Mouse (Mus musculus): ENCODE results near the gene Ric1. TPM values are rescaled to one million over a fixed set of nuclear protein-coding genes. Genes with fewer than 3 reads are reported as not detected.
A peak's percentile ranks its signal among the peaks of the same experiment; 100 is the strongest.

The Ric1 gene
- polyA plus RNA-seq, 1 experiment from 2014 or later: 10.2 TPM

DNA sequence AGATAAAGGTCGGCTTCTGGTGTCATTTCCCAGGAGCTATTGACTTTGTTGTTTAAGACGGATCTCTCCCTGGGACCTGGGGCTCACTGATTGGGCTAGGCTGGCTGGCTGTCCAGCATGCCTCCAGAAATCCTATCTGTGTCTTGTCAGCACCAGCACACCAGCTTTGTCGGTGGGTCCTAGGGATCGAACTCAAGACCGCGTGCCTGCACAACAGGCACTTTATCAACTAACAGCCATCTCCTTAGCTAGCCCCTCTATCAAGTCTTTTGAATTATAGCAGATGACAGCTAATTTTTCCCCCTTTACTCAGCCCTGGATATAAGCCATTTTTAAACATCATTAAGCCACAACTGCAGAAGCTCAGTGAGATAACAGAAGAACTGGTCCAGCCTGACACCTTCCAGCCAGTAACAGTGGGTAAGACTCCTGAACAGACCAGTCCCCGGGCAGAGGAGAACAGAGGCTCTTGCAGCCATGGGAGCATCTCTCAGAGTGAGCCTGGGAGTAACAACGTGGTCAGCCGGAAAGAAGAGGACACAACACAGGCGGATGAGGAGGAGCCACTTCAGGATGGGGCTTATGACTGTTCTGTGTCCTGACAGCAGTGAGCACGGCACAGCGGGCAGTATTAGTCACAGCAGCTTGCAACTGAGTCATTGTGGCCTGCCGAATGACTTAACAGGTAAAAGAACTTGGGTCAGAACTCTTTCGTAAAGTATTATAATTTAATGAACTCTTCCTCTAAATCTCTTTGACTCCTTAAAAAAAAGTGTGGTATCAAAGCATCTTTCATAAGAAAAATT lies 81.7 kb downstream of the Ric1 start:
- WGBS: 91% methylated on average over 14 of the region's 14 CpGs
- Histone ChIP-seq H3K27ac (no peak overlapping the region), H3K36me3 (peaks cover 65% of the 10 kb centered on the region), H3K9me3 (no peaks in the 10 kb centered on the region), H3K4me1 (replicated peaks) (no peaks in the 10 kb centered on the region), H3K4me3 (no peak overlapping the region), H3K27me3 (ENCODE audit: insufficient read depth, poor library complexity, severe bottlenecking) (no peaks in the 10 kb centered on the region)
- DNase-seq (ENCODE audit: low spot score): no peak

DNA sequence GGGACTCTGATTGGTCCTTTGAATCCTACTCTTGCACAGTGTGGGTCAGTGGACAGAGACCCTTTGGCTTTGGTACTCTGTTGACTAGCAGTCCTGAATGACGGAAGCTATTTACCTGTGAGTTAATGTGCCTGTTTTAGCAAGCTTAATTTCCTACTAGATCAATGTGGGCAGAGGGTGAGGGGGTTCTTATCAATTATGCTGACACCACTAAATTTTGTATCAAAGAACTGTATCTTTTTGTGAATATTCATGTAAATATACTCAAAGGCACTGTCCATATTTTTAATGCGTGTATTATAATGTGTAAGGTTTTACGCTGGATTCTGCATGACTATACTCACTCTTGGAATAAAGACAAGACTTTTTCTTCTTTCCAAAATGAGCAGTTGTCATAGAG lies 82.6 kb downstream of the Ric1 start:
- Histone ChIP-seq H3K36me3 (peaks cover 56% of the 10 kb centered on the region), H3K27me3 (ENCODE audit: insufficient read depth, poor library complexity, severe bottlenecking) (no peaks in the 10 kb centered on the region), H3K4me3 (no peak overlapping the region), H3K9me3 (no peaks in the 10 kb centered on the region), H3K27ac (no peak overlapping the region), H3K4me1 (replicated peaks) (no peaks in the 10 kb centered on the region)
- WGBS: 94% methylated on average over 3 of the region's 3 CpGs
- DNase-seq (ENCODE audit: low spot score): no peak

DNA sequence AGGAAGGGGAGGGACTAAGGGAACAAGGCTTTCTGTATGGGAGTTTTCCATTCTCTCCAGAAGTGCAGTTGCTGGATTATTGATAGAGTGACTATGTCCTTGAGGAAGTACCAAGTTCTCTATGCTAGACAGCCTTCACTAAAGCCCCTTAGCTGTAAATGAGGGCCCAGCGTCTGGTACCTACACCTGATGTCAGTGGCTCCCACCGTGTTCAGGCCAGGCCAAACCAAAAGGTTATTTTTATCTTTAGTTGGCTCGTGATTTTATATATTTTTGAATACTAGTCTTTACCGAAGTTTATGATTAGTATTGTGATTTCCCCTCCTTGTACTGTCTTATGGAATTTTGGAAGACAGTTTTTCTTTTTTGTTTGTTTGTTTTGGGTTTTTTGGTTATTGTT lies 85.4 kb downstream of the Ric1 start:
- WGBS: 94% methylated on average over 4 of the region's 4 CpGs
- H3K4me3 ChIP-seq: no peak overlapping the region
- no peak for DNase-seq (ENCODE audit: low spot score)
- H3K36me3 ChIP-seq: peaks cover 55% of the 10 kb centered on the region
- no peak overlapping the region for H3K27ac ChIP-seq
- no peaks in the 10 kb centered on the region for H3K4me1 ChIP-seq (replicated peaks)
- H3K9me3 ChIP-seq: no peaks in the 10 kb centered on the region
- H3K27me3 ChIP-seq (ENCODE audit: insufficient read depth, poor library complexity, severe bottlenecking): no peaks in the 10 kb centered on the region

DNA sequence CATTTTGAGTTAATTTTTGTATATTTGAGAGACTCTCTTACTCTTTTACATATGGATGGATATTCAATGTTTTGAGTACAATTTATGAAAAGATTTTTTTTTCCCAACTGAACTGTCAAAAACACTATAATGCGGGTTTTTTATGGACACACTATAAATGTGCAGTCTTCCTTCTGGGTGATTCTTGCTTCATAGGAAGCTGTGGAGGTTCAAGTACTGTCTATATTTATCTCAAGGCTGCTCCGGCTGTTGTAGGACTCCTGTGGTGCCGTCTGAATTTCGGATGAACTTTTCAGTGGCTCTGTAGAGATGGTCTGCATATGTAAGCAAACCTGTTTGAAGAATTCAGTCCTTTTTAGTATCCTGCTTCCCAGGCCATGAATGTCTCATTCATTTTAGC lies 86.1 kb downstream of the Ric1 start:
- Histone ChIP-seq H3K4me3 (no peak overlapping the region), H3K27ac (no peak overlapping the region), H3K4me1 (replicated peaks) (no peaks in the 10 kb centered on the region), H3K36me3 (peaks cover 55% of the 10 kb centered on the region), H3K9me3 (no peaks in the 10 kb centered on the region), H3K27me3 (ENCODE audit: insufficient read depth, poor library complexity, severe bottlenecking) (no peaks in the 10 kb centered on the region)
- WGBS: 88% methylated on average over 4 of the region's 4 CpGs
- DNase-seq (ENCODE audit: low spot score): no peak

DNA sequence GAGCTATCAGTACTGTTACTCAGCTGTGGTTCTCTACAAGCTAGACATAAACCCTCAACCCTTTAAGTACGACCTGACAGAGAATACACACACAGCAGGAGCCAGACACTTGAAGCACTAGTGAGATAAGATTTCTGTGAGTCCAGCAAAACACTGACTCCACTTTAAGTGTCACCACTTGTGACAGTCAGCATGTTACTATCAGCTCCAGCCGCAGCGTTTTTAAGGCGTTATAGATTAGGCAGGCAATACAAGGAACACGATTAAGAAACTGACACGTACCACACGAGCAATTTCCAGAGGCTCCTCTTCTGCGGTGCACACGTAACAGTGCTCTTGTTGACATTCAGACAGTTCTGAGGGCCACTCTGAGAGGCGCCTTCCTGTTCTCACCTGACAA lies 88.8 kb downstream of the Ric1 start:
- no peak for DNase-seq (ENCODE audit: low spot score)
- peaks cover 62% of the 10 kb centered on the region for H3K36me3 ChIP-seq
- no peaks in the 10 kb centered on the region for H3K4me1 ChIP-seq (replicated peaks)
- H3K27me3 ChIP-seq (ENCODE audit: insufficient read depth, poor library complexity, severe bottlenecking): no peaks in the 10 kb centered on the region
- H3K27ac ChIP-seq: no peak overlapping the region
- H3K9me3 ChIP-seq: no peaks in the 10 kb centered on the region
- no peak overlapping the region for H3K4me3 ChIP-seq
- WGBS: 93% methylated on average over 10 of the region's 10 CpGs

DNA sequence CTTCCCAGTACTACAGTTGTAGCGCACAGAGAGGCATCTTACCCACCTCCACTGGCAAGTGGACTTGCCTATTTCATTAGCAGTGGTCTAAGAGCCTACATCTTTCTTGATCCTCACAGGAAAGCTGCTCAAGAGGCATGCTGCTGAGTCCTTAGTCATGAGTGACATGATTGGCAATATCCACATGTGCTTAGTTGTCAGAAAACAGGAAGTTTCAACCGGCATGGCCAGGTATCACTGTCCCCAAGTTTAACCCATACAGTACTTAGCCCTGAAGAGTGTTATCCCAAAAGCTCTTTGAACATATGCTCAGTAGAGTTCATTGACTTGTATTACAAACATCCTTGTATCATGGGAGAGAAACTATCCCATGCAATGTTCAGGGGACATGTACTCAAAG lies 90.0 kb downstream of the Ric1 start:
- peaks cover 63% of the 10 kb centered on the region for H3K36me3 ChIP-seq

DNA sequence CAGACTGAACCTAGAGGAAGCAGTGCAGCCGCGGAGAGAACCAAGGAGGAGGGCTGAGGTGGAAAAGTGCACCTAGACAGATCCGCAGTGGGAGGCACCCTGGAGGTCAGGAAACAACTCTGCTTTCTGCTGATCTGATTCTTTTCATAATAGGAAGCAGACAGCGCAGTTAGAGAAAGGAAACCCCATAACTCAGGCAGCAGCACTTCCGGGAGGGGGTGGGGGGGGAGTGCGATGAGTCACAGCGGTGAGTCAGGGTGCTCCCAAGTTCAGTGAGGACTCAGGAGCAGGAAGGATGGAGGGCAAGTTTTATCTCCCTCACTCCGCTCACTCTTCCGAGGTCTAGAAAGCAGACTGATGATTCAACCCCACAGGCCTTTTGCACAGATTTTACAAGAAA lies 119.0 kb downstream of the Ric1 start:
- Histone ChIP-seq H3K9me3 (peaks cover 3% of the 10 kb centered on the region; the same call in 1 of the 2 replicates), H3K4me1 (replicated peaks) (peaks cover 11% of the 10 kb centered on the region), H3K27me3 (ENCODE audit: insufficient read depth, poor library complexity, severe bottlenecking) (no peaks in the 10 kb centered on the region), H3K36me3 (peaks cover 40% of the 10 kb centered on the region), H3K4me3 (no peak overlapping the region), H3K27ac (peak overlapping the region; percentile 23; the same call in 1 of the 2 replicates)
- 50% methylated on average over 9 of the region's 9 CpGs for WGBS
- no peak for DNase-seq (ENCODE audit: low spot score)

More for the DNA sequence above, 90.0 kb downstream of the Ric1 start:
- Histone ChIP-seq H3K27ac (no peak overlapping the region), H3K27me3 (ENCODE audit: insufficient read depth, poor library complexity, severe bottlenecking) (no peaks in the 10 kb centered on the region), H3K4me1 (replicated peaks) (no peaks in the 10 kb centered on the region), H3K9me3 (no peaks in the 10 kb centered on the region), H3K4me3 (no peak overlapping the region)
- DNase-seq (ENCODE audit: low spot score): no peak
- WGBS: 91% methylated on average over 2 of the region's 2 CpGs

DNA sequence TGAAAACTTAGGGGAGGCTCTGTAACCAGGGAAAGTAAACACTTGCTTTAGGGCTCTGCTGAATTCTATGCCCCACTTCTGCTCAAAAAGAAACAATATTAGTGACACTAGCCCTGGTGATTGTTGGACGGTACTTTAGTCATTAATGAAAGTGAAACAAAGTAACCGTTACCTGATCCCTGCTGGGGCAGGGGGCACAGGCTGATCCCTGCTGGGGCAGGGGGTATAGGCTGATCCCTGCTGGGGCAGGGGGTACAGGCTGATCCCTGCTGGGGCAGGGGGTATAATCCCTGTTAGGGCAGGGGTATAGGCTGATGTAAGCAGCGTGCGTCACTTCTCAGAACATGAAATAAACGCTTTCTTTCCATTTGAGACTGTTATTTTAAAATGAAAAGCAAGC lies 119.4 kb downstream of the Ric1 start:
- Histone ChIP-seq H3K27ac (peak overlapping the region; percentile 23; the same call in 1 of the 2 replicates), H3K9me3 (peaks cover 3% of the 10 kb centered on the region; the same call in 1 of the 2 replicates), H3K36me3 (peaks cover 37% of the 10 kb centered on the region), H3K27me3 (ENCODE audit: insufficient read depth, poor library complexity, severe bottlenecking) (no peaks in the 10 kb centered on the region), H3K4me1 (replicated peaks) (peaks cover 11% of the 10 kb centered on the region), H3K4me3 (no peak overlapping the region)
- DNase-seq (ENCODE audit: low spot score): no peak
- 52% methylated on average over 5 of the region's 5 CpGs for WGBS

DNA sequence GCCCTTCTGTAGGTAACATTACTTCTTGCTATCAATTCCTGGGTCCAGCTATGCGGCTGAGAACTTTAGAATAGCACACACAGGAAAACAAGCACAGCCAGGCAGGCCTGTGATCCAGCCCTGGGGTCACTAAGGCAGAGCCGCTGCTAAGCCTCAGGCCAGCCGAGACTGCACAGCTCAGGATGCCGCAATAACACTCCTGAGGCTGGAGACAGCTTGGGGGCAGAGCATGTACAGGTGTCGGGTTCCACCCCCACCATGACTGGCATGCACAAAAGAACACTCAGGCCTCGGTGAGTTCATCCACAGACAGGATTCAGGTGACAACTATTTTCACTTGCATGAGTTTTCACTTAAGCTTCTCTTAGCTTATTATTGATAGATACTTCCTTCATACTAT lies 120.1 kb downstream of the Ric1 start:
- H3K4me1 ChIP-seq (replicated peaks): peaks cover 11% of the 10 kb centered on the region
- WGBS: 46% methylated on average over 6 of the region's 6 CpGs
- DNase-seq (ENCODE audit: low spot score): no peak

DNA sequence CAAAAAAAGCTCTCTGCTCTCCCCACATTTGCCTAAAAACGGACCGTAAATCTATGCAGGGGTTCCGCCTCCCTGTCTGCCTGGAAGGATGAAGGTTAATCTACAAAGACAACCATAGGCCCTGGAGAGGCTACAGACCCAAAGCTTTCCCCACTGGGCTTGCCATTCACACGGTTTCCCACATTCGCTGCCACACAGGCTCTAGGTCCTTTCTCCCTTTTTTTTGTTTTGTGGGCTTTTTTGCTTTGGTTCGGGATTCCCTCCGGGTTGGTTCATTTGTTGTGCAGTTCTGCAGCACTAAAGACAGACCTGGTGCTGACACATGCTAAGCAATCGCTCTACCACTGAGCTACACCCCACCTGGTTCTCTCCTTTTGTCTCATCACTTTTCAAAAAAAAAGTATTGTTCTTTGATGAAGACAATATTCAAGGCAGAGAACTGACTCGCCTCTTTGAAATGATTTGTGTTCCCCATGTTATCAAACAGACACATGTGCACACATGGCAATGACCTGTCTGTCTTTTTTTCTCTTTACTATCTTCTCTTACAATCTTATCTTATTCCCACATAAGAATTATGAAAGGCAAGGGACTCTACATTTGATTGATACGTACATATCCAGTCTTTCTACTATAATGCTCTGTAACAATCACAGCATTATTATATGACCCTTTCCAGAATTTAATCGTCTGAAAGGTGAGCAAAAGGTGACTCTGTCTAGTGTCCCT lies 121.3 kb downstream of the Ric1 start:
- H3K9me3 ChIP-seq: peaks cover 3% of the 10 kb centered on the region; the same call in 1 of the 2 replicates
- WGBS: 88% methylated on average over 11 of the region's 11 CpGs
- H3K27me3 ChIP-seq (ENCODE audit: insufficient read depth, poor library complexity, severe bottlenecking): no peaks in the 10 kb centered on the region
- no peak overlapping the region for H3K4me3 ChIP-seq
- H3K27ac ChIP-seq: no peak overlapping the region
- H3K4me1 ChIP-seq (replicated peaks): peaks cover 12% of the 10 kb centered on the region
- H3K36me3 ChIP-seq: peaks cover 25% of the 10 kb centered on the region
- DNase-seq (ENCODE audit: low spot score): no peak

More for the DNA sequence above, 120.1 kb downstream of the Ric1 start:
- Histone ChIP-seq H3K27me3 (ENCODE audit: insufficient read depth, poor library complexity, severe bottlenecking) (no peaks in the 10 kb centered on the region), H3K4me3 (no peak overlapping the region), H3K27ac (no peak overlapping the region), H3K36me3 (peaks cover 30% of the 10 kb centered on the region), H3K9me3 (peaks cover 3% of the 10 kb centered on the region; the same call in 1 of the 2 replicates)

DNA sequence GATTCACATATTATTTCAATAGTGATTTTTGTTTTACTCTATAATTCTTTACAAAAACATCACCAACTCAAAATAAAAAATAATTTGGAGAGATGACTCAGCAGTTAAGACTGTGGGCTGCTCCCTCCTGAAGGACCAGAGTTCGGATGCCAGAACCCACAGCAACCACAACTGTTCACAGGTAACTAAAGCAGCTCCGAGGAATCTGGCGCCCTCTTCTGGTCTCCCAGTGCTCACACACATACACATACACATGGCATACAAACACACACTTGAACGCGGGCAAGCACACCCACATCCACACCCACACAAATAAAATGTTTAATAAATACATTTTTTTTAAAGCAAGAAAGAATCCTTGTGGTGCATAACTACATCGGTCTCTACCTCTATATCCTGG lies 122.7 kb downstream of the Ric1 start:
- WGBS: 96% methylated on average over 6 of the region's 6 CpGs

DNA sequence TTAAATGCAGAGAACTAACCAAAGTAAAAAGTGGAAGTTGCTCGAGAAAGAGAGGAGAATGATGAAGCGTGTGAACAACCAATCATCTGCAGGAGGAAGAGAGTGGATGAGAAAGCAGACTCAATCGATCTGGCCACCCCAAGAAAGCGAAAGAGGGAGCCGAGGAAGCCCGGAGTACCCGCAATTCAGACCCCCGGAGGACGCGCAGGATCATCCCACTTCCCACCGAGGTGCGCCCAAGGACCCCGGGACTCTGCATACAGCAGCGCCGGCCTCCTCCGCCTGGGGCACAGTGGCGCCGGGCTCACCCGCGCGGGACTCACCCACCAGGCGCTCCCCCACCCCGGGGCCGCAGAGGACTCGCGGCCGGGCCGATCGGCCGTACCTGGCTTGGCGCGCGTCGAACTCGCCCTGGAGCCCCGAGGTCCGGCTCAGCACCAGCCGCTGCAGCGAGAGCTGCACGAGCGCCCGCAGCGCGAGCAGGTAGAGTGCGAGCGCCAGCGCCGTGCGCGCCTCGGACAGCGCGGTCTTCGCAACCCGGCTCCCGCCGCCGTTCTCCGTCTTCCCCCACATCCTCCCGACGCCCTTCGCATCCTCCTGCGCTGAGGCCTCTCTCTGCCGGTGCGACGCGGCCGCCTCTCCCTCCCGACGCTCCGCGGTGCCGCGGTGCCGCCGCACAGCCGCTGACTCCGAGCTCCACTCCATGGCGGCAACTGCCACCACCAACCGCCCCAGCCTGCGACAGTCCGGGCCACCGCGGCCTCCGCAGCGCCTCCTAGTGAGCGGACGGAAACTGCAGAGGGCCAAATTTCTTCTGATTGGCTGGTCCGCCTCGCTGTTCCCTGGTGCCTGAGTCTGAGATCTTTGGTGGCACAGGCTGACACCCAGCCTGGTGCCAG lies 125.8 kb downstream of the Ric1 start, which contains the start of gene Ermp1:
Gene Ermp1, minus strand, starts transcription at position 765 of the 899 bp plus-strand sequence.
- peaks cover 22% of the 10 kb centered on the region for H3K36me3 ChIP-seq
- no peaks in the 10 kb centered on the region for H3K27me3 ChIP-seq (ENCODE audit: insufficient read depth, poor library complexity, severe bottlenecking)
- H3K9me3 ChIP-seq: peaks cover 3% of the 10 kb centered on the region; the same call in 1 of the 2 replicates
- 0 out of 2 replicates have a peak, but pooled peaks cover 3% of the 10 kb centered on the region for H3K4me1 ChIP-seq (replicated peaks)
- WGBS: under 1% methylated on average over 90 of the region's 90 CpGs
- DNase-seq (ENCODE audit: low spot score): peak; percentile 95
- H3K4me3 ChIP-seq: peak within 1 kb of the TSS; percentile 86
- H3K27ac ChIP-seq: peak within 1 kb of the TSS; percentile 95

More for the DNA sequence above, 122.7 kb downstream of the Ric1 start:
- no peak overlapping the region for H3K4me3 ChIP-seq
- no peak overlapping the region for H3K27ac ChIP-seq
- peaks cover 14% of the 10 kb centered on the region for H3K4me1 ChIP-seq (replicated peaks)
- H3K36me3 ChIP-seq: peaks cover 23% of the 10 kb centered on the region
- H3K9me3 ChIP-seq: peaks cover 3% of the 10 kb centered on the region; the same call in 1 of the 2 replicates
- no peak for DNase-seq (ENCODE audit: low spot score)
- no peaks in the 10 kb centered on the region for H3K27me3 ChIP-seq (ENCODE audit: insufficient read depth, poor library complexity, severe bottlenecking)
